Mouse (Mus musculus) erythroblast, adult 5-6 weeks (primary cell): ENCODE results near the gene Twf2. TPM values are rescaled to one million over a fixed set of nuclear protein-coding genes. Genes with fewer than 3 reads are reported as not detected.
"Not testable (repeated sequence)": the region's sequence is repeated elsewhere in the genome, so short reads cannot be mapped to it uniquely, and the experiment has no call there.

Experiments used
- ATAC-seq: replicated peaks from 2 replicates; pipeline ENCODE4 v1.8.0; 2016; ENCODE audit warnings: moderate number of reproducible peaks, mild to moderate bottlenecking, moderate TSS enrichment, inconsistent platforms; ENCODE audit not compliant: poor library complexity, low FRiP score, severe bottlenecking
- total RNA-seq, 2 experiments: library from RNA; stranded (forward) in 1 of 2; stranded (reverse) in 1 of 2; fragments of 150-400 nt in 1 of 2; fragments of 200-764, 138-1000 nt in 1 of 2; gene quantifications; 2 replicates each; pipeline versions ENCODE4 v1.2.3 to v1.2.4; 2015 to 2017; ENCODE audit warnings: low replicate concordance in 2 of 2

Gene Twf2
- total RNA-seq (2015; ENCODE audit: low replicate concordance) (11.7 and 20.5 TPM in 2 replicates), total RNA-seq (2017; ENCODE audit: low replicate concordance) (18.5 and 25.8 TPM in 2 replicates)

GRCm38 (mm10) chr9:106202819-106203636 is at the start of gene Twf2:
Gene Twf2, plus strand, starts transcription at chr9:106203108.
- peak; percentile 72 for ATAC-seq

GRCm38 (mm10) chr9:106154106-106154505 is 48.8 kb upstream of the Twf2 start:
- ATAC-seq: no peak

GRCm38 (mm10) chr9:106156419-106156818 is 46.5 kb upstream of the Twf2 start:
- peak; percentile 47; the same call in 1 of the 2 replicates for ATAC-seq

GRCm38 (mm10) chr9:106156921-106157622 is 45.8 kb upstream of the Twf2 start:
- ATAC-seq: no peak

- no peak for ATAC-seq
Observed at GRCm38 (mm10) chr9:106157623-106157925, 45.3 kb upstream of the Twf2 start.

- ATAC-seq: no peak
Observed at GRCm38 (mm10) chr9:106158037-106158491, 44.8 kb upstream of the Twf2 start, which contains the start of gene Glyctk. Gene Glyctk, minus strand, starts transcription at chr9:106158138.

GRCm38 (mm10) chr9:106159237-106159636 is 43.7 kb upstream of the Twf2 start:
- ATAC-seq: no peak

- peak; percentile 91 for ATAC-seq
Observed at GRCm38 (mm10) chr9:106159784-106160301, 43.1 kb upstream of the Twf2 start.

- no peak for ATAC-seq
Observed at GRCm38 (mm10) chr9:106160426-106160825, 42.5 kb upstream of the Twf2 start.

GRCm38 (mm10) chr9:106166709-106167108 is 36.2 kb upstream of the Twf2 start:
- no peak for ATAC-seq

- ATAC-seq: no peak
Observed at GRCm38 (mm10) chr9:106167241-106167640, 35.7 kb upstream of the Twf2 start.

- no peak for ATAC-seq
Observed at GRCm38 (mm10) chr9:106167703-106168102, 35.2 kb upstream of the Twf2 start.

GRCm38 (mm10) chr9:106169006-106169405 is 33.9 kb upstream of the Twf2 start:
- not testable (repeated sequence) for ATAC-seq

GRCm38 (mm10) chr9:106169917-106170316 is 33.0 kb upstream of the Twf2 start:
- no peak for ATAC-seq

GRCm38 (mm10) chr9:106170556-106171345 is 32.2 kb upstream of the Twf2 start, which contains the start of gene Wdr82:
Gene Wdr82, plus strand, starts transcription at chr9:106170928.
- peak; percentile 88 for ATAC-seq

GRCm38 (mm10) chr9:106171346-106172158 is 31.4 kb upstream of the Twf2 start:
- peak; percentile 26 for ATAC-seq

GRCm38 (mm10) chr9:106172527-106172926 is 30.4 kb upstream of the Twf2 start:
- ATAC-seq: no peak

GRCm38 (mm10) chr9:106173363-106173762 is 29.5 kb upstream of the Twf2 start:
- no peak for ATAC-seq
